Mouse (Mus musculus): ENCODE measurements around the gene Slc38a3.

DNA sequence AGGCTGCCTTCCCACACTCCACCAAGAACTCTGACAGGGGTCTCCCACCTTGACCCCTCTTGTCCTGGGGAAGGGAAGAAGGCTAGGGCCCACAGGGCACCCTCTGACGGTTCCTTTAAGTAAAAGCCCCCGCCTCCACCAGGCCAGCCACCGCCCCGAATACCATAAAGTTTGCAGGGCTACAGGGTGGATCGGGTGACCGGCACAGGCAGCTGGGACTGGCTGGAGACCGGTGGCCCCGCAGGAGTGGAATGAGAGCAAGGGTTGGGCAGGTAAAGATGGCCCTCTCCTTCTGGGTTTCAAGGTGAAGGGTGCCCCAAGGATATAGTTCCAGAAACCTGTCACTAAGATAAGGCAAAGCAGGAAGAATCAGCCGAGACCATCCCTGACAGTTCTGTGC, 62.7 kb downstream of the Slc38a3 start:
- TF ChIP-seq CTCF (IDR thresholded peaks at IDR 0.05) (no peak), EP300 (IDR thresholded peaks at IDR 0.05) (no peak)
